Mouse (Mus musculus): Measurements from ENCODE around the gene Zfp282. TPM values are rescaled to one million over a fixed set of nuclear protein-coding genes. Genes with fewer than 3 reads are reported as not detected.
A peak's percentile ranks its signal among the peaks of the same experiment; 100 is the strongest.

Zfp282 gene
- polyA plus RNA-seq, 1 experiment from 2014 or later = 10.3 TPM

DNA sequence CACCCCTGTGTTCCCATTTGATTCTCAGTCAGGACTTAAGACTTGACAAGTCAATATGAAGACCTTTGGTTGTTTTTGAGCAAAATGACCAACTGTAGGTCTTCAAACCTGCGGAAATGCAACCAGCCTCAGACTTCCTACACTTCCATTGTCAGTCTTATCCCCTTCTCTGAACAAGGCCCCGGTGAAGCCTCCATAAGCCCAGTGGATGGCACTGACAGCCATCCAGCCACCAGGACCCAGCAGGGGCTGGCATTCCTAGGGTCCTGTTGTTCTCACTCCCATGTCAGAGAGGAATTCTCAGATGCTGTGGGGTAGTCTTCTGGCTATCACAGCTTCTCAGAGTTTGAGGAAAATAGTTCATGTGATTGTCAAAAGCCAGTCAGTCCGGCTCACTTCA lies 1.6 kb downstream of the Zfp282 start:
- Histone ChIP-seq H3K4me3 (ENCODE audit: low read depth, low read length) (peak overlapping the region; percentile 79), H3K9ac (ENCODE audit: low read length) (peak overlapping the region; percentile 80), H3K9me3 (ENCODE audit: control insufficient read depth, low read length) (no peaks in the 10 kb centered on the region), H3K4me2 (ENCODE audit: low read length) (peak overlapping the region; percentile 85), H3K36me3 (ENCODE audit: control insufficient read depth, insufficient read depth, low read length) (peaks cover 38% of the 10 kb centered on the region), H3K4me1 (replicated peaks; ENCODE audit: control insufficient read depth, insufficient read depth, low read length) (peaks cover 12% of the 10 kb centered on the region), H3K27ac (ENCODE audit: low read depth) (peak overlapping the region; percentile 94; the same call in 1 of the 2 replicates), H3K27me3 (replicated peaks; ENCODE audit: control insufficient read depth, insufficient read depth, low read length) (no peaks in the 10 kb centered on the region)
- WGBS = 31% methylated on average over 3 of the region's 3 CpGs
- ATAC-seq (replicated peaks; ENCODE audit: low FRiP score, low TSS enrichment, low read depth) (no peak), DNase-seq (ENCODE audit: low spot score) (peak; percentile 54)

DNA sequence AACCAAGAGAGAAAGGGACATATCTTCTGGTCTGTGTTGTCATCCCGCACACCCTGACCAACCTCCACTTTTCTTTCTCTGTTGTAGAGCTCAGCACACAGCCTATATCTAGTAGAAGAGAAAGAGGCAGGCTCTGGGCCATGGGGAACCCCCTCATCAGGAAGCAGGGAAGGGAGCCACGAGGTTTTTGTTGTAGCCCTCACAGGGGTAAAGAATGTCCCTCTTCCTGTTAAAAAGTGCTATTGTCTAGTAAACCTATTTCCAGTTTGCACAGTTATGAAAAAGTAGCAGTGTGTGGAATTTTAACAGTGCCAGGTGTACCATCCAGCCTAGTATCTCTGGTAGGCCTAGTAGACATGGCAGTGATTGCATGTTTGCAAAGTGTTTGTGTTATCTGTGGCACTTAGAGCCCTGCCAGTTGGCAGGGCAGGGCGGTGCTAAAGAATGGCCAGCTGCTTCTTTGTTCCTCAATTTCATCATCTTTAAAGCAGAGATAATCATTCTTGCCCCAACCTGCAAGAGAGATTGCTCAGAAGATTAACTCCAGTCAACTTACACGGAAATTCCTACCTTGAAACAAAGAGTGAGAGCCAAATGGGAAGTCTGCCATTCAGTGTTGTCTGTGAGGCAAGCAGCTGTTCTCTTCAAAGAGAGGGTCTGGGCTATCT lies 2.2 kb downstream of the Zfp282 start:
- no peak overlapping the region for H3K27ac ChIP-seq (ENCODE audit: low read depth)

DNA sequence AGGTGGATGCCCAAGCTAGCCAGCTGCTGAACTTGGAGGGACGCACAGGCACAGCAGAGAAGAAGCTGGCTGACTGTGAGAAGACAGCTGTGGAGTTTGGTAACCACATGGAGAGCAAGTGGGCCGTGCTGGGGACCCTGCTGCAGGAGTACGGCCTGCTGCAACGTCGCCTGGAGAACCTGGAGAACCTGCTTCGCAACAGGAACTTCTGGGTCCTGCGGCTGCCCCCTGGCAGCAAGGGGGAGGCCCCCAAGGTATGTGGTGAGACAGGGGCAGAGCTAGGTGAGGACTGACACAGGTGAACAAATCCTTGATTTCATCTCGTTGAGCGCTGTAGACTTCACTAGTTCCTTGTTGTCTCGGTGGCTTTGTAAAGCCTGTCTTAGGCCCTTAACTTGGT lies 3.2 kb downstream of the Zfp282 start:
- no peak for ATAC-seq (replicated peaks; ENCODE audit: low FRiP score, low TSS enrichment, low read depth)
- WGBS = 98% methylated on average over 10 of the region's 10 CpGs

More for the DNA sequence above, 2.2 kb downstream of the Zfp282 start:
- H3K9ac ChIP-seq (ENCODE audit: low read length) = peak overlapping the region; percentile 80
- no peak for DNase-seq (ENCODE audit: low spot score)
- H3K4me1 ChIP-seq (replicated peaks; ENCODE audit: control insufficient read depth, insufficient read depth, low read length) = peaks cover 12% of the 10 kb centered on the region
- WGBS = 69% methylated on average over 4 of the region's 4 CpGs
- ATAC-seq (replicated peaks; ENCODE audit: low FRiP score, low TSS enrichment, low read depth) = no peak
- H3K4me3 ChIP-seq (ENCODE audit: low read depth, low read length) = peak overlapping the region; percentile 79
- peak overlapping the region; percentile 85 for H3K4me2 ChIP-seq (ENCODE audit: low read length)
- H3K27me3 ChIP-seq (replicated peaks; ENCODE audit: control insufficient read depth, insufficient read depth, low read length) = no peaks in the 10 kb centered on the region
- no peaks in the 10 kb centered on the region for H3K9me3 ChIP-seq (ENCODE audit: control insufficient read depth, low read length)
- peaks cover 44% of the 10 kb centered on the region for H3K36me3 ChIP-seq (ENCODE audit: control insufficient read depth, insufficient read depth, low read length)

DNA sequence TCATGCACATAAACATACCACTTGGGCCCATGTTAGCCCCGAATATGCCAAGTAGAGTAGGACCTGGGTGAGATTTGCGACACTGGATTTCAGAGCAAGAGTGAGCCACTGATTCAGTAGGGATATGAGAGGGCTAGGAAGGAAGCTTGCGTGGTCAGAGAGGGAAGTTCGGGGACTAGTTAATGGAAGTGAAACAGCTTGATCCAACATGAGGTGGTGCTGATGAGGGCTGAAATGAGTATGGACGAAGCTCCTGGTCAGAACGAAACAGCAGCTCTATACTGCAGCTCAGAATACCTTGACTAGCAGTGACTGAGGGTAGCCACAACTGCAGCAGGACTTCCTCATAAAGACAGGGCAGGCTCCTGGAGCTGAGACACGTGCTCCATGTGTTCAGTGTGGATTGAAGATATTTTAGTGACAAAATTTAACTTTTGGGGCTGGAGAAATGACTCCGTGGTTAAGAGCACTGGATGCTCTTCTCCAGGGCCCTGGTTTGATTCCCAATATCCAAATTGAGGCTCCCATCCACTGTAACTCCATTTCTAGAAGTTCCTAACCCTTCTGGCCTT lies 11.9 kb downstream of the Zfp282 start:
- Histone ChIP-seq H3K4me3 (ENCODE audit: low read depth, low read length) (no peak overlapping the region), H3K9me3 (ENCODE audit: control insufficient read depth, low read length) (no peaks in the 10 kb centered on the region), H3K27ac (ENCODE audit: low read depth) (no peak overlapping the region), H3K27me3 (replicated peaks; ENCODE audit: control insufficient read depth, insufficient read depth, low read length) (no peaks in the 10 kb centered on the region), H3K4me2 (ENCODE audit: low read length) (no peak overlapping the region), H3K4me1 (replicated peaks; ENCODE audit: control insufficient read depth, insufficient read depth, low read length) (no peaks in the 10 kb centered on the region), H3K36me3 (ENCODE audit: control insufficient read depth, insufficient read depth, low read length) (peaks cover 91% of the 10 kb centered on the region), H3K9ac (ENCODE audit: low read length) (no peak overlapping the region)
- WGBS = 86% methylated on average over 8 of the region's 8 CpGs
- no peak for DNase-seq (ENCODE audit: low spot score)
- ATAC-seq (replicated peaks; ENCODE audit: low FRiP score, low TSS enrichment, low read depth) = no peak

More for the DNA sequence above, 3.2 kb downstream of the Zfp282 start:
- no peak for DNase-seq (ENCODE audit: low spot score)
- H3K4me3 ChIP-seq (ENCODE audit: low read depth, low read length) = no peak overlapping the region
- H3K27ac ChIP-seq (ENCODE audit: low read depth) = no peak overlapping the region
- peaks cover 54% of the 10 kb centered on the region for H3K36me3 ChIP-seq (ENCODE audit: control insufficient read depth, insufficient read depth, low read length)
- H3K4me2 ChIP-seq (ENCODE audit: low read length) = no peak overlapping the region
- H3K4me1 ChIP-seq (replicated peaks; ENCODE audit: control insufficient read depth, insufficient read depth, low read length) = peaks cover 12% of the 10 kb centered on the region
- H3K27me3 ChIP-seq (replicated peaks; ENCODE audit: control insufficient read depth, insufficient read depth, low read length) = no peaks in the 10 kb centered on the region
- no peak overlapping the region for H3K9ac ChIP-seq (ENCODE audit: low read length)
- H3K9me3 ChIP-seq (ENCODE audit: control insufficient read depth, low read length) = no peaks in the 10 kb centered on the region

DNA sequence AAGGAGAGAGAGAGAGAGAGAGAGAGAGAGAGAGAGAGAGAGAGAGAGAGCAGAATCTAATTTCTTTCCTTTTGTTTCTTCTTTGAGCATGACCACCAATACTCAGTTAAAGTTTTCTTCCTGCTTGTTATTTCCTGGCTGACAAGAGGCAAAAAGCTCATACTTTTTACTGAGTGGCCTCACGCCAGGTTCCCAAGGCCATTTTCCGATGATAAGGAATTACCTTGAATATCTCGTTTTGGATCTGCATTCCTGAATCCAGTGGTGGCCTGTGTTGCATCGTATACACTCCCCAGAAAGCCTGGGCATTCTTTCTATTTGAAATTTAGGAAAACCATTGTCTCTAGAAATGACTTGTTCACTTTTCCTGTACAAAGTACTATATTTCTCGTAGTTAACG lies 22.4 kb downstream of the Zfp282 start:
- no peaks in the 10 kb centered on the region for H3K9me3 ChIP-seq (ENCODE audit: control insufficient read depth, low read length)
- no peak overlapping the region for H3K9ac ChIP-seq (ENCODE audit: low read length)
- no peaks in the 10 kb centered on the region for H3K27me3 ChIP-seq (replicated peaks; ENCODE audit: control insufficient read depth, insufficient read depth, low read length)
- H3K4me1 ChIP-seq (replicated peaks; ENCODE audit: control insufficient read depth, insufficient read depth, low read length) = no peaks in the 10 kb centered on the region
- H3K4me3 ChIP-seq (ENCODE audit: low read depth, low read length) = no peak overlapping the region
- no peak overlapping the region for H3K27ac ChIP-seq (ENCODE audit: low read depth)
- ATAC-seq (replicated peaks; ENCODE audit: low FRiP score, low TSS enrichment, low read depth) (no peak), DNase-seq (ENCODE audit: low spot score) (no peak)
- no peak overlapping the region for H3K4me2 ChIP-seq (ENCODE audit: low read length)
- WGBS = 88% methylated on average over 6 of the region's 6 CpGs
- peaks cover 57% of the 10 kb centered on the region for H3K36me3 ChIP-seq (ENCODE audit: control insufficient read depth, insufficient read depth, low read length)

DNA sequence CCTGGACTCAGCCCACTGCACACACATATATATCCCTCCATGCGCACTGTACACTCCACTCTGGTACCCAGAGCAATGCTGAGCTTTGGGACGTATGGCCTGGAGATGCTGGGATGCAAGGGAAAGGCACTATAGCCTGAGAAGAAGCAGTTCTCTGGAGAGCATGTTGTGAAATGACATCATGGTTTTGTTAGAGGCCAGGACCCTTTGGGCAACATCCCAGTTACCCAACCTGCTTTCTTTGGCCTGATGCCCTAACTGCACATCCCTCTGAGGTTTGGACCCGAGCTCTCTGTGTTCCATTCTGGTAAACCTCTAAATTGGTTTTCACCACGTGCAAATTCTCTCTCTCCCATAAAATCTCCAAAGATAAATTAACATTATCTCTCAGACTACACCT lies 26.6 kb downstream of the Zfp282 start:
- no peak for ATAC-seq (replicated peaks; ENCODE audit: low FRiP score, low TSS enrichment, low read depth)
- H3K27me3 ChIP-seq (replicated peaks; ENCODE audit: control insufficient read depth, insufficient read depth, low read length) = no peaks in the 10 kb centered on the region
- H3K9ac ChIP-seq (ENCODE audit: low read length) = no peak overlapping the region
- H3K9me3 ChIP-seq (ENCODE audit: control insufficient read depth, low read length) = no peaks in the 10 kb centered on the region
- no peak for DNase-seq (ENCODE audit: low spot score)
- no peak overlapping the region for H3K4me3 ChIP-seq (ENCODE audit: low read depth, low read length)
- 77% methylated on average over 4 of the region's 4 CpGs for WGBS
- H3K4me2 ChIP-seq (ENCODE audit: low read length) = no peak overlapping the region
- peaks cover 77% of the 10 kb centered on the region for H3K36me3 ChIP-seq (ENCODE audit: control insufficient read depth, insufficient read depth, low read length)
- no peak overlapping the region for H3K27ac ChIP-seq (ENCODE audit: low read depth)
- no peaks in the 10 kb centered on the region for H3K4me1 ChIP-seq (replicated peaks; ENCODE audit: control insufficient read depth, insufficient read depth, low read length)

DNA sequence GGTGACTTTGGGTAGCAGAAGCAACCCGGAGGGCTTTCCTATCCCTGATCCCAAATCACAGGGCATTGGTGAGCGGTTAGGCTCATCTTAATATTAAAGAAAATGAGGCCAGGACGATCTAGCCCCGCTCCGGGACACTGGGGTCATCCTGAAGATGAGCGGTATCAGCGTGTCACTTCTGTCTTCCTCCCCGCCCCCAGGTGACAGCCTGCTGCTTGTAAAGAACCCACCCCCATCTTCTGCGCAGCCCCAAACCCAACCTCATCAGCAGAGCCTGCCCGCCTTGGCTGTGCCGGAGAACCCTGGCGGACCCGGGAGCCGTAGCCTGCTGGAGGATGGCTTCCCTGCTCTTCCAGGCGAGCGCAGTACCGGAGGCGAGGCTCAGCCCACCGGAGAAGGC lies 27.4 kb downstream of the Zfp282 start:
- no peak overlapping the region for H3K27ac ChIP-seq (ENCODE audit: low read depth)
- no peak for ATAC-seq (replicated peaks; ENCODE audit: low FRiP score, low TSS enrichment, low read depth)
- no peaks in the 10 kb centered on the region for H3K4me1 ChIP-seq (replicated peaks; ENCODE audit: control insufficient read depth, insufficient read depth, low read length)
- H3K36me3 ChIP-seq (ENCODE audit: control insufficient read depth, insufficient read depth, low read length) = peaks cover 71% of the 10 kb centered on the region
- 51% methylated on average over 19 of the region's 19 CpGs for WGBS
- H3K9ac ChIP-seq (ENCODE audit: low read length) = no peak overlapping the region
- no peaks in the 10 kb centered on the region for H3K9me3 ChIP-seq (ENCODE audit: control insufficient read depth, low read length)
- no peak overlapping the region for H3K4me2 ChIP-seq (ENCODE audit: low read length)
- H3K4me3 ChIP-seq (ENCODE audit: low read depth, low read length) = no peak overlapping the region
- H3K27me3 ChIP-seq (replicated peaks; ENCODE audit: control insufficient read depth, insufficient read depth, low read length) = no peaks in the 10 kb centered on the region
- no peak for DNase-seq (ENCODE audit: low spot score)

DNA sequence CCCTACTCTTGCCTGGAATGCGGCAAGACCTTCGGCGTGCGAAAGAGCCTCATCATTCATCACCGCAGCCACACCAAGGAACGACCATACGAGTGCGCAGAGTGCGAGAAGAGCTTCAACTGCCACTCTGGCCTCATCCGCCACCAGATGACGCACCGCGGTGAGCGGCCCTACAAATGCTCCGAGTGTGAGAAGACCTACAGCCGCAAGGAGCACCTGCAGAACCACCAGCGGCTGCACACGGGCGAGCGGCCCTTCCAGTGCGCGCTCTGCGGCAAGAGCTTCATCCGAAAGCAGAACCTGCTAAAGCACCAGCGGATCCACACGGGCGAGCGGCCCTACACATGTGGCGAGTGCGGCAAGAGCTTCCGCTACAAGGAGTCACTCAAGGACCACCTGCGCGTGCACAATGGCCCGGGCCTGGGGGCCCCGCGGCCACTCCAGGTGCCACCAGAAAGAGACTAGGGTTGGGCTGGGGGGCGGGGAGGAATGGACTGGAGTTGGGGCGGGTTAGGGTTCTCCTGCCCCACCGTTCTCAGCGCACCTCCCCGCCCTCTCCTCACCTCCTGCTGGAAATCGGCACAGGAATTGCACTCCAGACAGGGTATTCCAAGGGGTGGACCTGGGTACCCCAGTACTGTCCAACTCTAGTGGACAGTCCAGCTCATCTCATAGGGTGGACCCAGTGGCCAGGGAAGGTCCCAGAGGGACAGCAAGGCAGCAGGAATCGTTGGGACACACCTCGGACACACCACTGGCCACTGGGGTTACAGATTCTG lies 28.1 kb downstream of the Zfp282 start:
- H3K4me3 ChIP-seq (ENCODE audit: low read depth, low read length) = no peak overlapping the region
- ATAC-seq (replicated peaks; ENCODE audit: low FRiP score, low TSS enrichment, low read depth) = no peak
- peaks cover 64% of the 10 kb centered on the region for H3K36me3 ChIP-seq (ENCODE audit: control insufficient read depth, insufficient read depth, low read length)
- H3K4me1 ChIP-seq (replicated peaks; ENCODE audit: control insufficient read depth, insufficient read depth, low read length) = no peaks in the 10 kb centered on the region
- no peaks in the 10 kb centered on the region for H3K9me3 ChIP-seq (ENCODE audit: control insufficient read depth, low read length)
- no peak overlapping the region for H3K9ac ChIP-seq (ENCODE audit: low read length)
- no peak overlapping the region for H3K27ac ChIP-seq (ENCODE audit: low read depth)
- WGBS = 66% methylated on average over 44 of the region's 44 CpGs
- no peak overlapping the region for H3K4me2 ChIP-seq (ENCODE audit: low read length)
- DNase-seq (ENCODE audit: low spot score) = no peak
- no peaks in the 10 kb centered on the region for H3K27me3 ChIP-seq (replicated peaks; ENCODE audit: control insufficient read depth, insufficient read depth, low read length)
